Mouse (Mus musculus) erythroblast, embryonic 14.5 days (primary cell): ENCODE data around the gene Rbm38.

Experiments used
- GATA1 ChIP-seq: IDR thresholded peaks from 2 replicates; pipeline ENCODE4 v1.6.1; 2012; ENCODE audit warnings: low read length, inconsistent platforms, mixed read lengths
- TAL1 ChIP-seq: IDR thresholded peaks from 3 replicates; pipeline ENCODE4 v1.6.1; 2012; ENCODE audit warnings: low read length, inconsistent platforms, mixed read lengths

- TF ChIP-seq GATA1 (no peak), TAL1 (no peak)
These were observed 62.4 kb downstream of the Rbm38 start for GRCm38 (mm10) chr2:173082706-173083105.
